Mouse (Mus musculus): ENCODE measurements at regions not wholly inside any gene's neighbourhood (a gene's known extent, or its start where the extent isn't known, plus 50 kb on each side); places are given as distances from the start of the nearest gene placed in this dataset.
"Not testable (repeated sequence)": the region's sequence is repeated elsewhere in the genome, so short reads cannot be mapped to it uniquely, and the experiment has no call there.

DNA sequence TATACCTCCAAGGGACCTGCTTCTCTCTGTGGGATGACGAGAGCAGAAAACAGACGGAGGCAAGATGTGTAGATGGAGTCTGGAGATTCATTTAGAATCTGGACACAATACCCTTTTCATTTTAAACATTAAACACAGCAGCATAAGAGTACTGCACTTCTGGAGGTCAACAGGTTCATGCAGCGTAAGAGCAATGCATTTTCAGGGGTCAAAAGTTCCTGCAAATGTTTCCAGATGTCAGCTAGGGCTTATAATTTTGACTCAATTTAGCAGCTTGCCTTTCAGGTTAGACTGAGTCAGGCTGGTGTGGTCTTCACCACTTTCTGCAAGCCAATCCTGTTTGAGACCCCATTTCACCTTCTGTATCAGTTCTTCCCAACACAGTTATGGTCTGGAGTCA lies 277.9 kb downstream of the Hace1 start:
- DNase-seq (ENCODE audit: low read depth, low spot score), result peak; percentile 64

GRCm38 (mm10) chr10:45859137-45859536 lies 281.5 kb downstream of the Hace1 start:
- DNase-seq (ENCODE audit: low read depth, low spot score), result no peak

GRCm38 (mm10) chr10:45859909-45860308 lies 282.3 kb downstream of the Hace1 start:
- DNase-seq (ENCODE audit: low read depth, low spot score), result no peak

- DNase-seq (ENCODE audit: low read depth, low spot score), result no peak
These were observed 283.1 kb downstream of the Hace1 start for GRCm38 (mm10) chr10:45860696-45861095.

- no peak for DNase-seq (ENCODE audit: low read depth, low spot score)
These were observed 288.2 kb downstream of the Hace1 start for GRCm38 (mm10) chr10:45865793-45866192.

GRCm38 (mm10) chr10:45866860-45867259 lies 289.2 kb downstream of the Hace1 start:
- no peak for DNase-seq (ENCODE audit: low read depth, low spot score)

DNA sequence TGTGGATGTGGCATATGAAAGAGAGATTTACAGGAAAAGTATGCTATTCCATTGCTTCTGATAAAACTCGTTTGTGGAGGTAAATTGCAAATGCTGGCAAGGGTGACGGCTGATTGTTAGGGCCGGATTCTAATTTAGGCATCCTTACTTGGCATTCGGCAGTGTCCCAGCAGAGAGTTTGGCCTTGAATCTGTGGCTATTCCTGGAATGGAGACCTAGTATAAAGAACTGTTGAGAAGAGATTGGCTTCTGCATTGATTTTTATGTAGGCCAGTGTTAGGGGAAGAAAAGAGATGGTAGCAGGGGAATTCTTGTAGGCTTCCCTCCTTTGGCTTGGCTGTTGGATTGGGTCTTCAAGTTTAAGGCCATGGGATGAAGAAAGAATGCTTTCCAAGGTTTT lies 293.4 kb downstream of the Hace1 start:
- no peak for DNase-seq (ENCODE audit: low read depth, low spot score)

- no peak for DNase-seq (ENCODE audit: low read depth, low spot score)
These were observed 294.6 kb downstream of the Hace1 start for GRCm38 (mm10) chr10:45872007-45872890.

DNA sequence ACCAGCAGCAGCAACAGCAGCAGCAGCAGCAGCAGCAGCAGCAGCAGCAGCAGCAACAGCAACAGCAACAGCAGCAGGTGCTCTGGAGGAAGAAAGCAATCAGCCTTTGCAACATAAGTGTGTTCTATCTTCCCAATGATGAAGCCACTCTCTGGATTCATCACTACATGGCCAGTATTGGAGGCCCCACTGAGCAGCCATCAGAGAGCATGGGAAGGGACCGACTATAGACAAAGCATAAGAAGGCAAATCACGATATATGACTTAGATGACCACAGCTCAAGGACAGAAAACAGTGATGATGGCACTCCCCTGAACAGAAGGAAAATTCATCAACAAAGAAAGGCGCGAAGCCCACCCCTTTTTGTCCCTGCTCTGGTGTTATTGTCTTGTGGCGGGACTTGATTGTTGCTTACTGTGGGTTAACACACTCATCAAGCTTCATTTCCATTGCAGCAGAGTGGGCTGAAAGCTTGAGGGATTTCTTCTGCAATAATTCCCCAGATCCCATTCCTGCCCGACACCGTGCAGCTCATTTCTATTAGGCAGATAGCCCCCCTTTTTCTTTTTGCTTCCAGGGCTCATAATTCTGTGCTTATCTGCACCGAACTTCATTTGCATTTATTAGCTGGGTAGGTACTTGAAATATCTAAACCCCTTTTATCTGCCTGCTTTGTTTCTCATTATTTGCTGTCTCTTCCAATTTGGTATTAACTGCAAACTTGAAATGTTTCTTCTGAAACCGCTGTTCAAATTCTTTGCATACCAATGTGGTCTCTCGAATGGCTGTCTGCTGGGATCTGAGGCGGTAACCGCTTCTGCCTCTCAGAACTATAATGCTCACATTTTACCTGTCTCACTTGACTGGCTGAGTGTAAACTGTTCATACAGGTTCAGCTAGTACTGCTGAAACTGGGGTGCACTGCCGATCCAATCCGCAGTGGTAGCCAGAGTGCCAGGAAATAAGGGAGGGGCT lies 296.5 kb downstream of the Hace1 start:
- no peak for DNase-seq (ENCODE audit: low read depth, low spot score)

DNA sequence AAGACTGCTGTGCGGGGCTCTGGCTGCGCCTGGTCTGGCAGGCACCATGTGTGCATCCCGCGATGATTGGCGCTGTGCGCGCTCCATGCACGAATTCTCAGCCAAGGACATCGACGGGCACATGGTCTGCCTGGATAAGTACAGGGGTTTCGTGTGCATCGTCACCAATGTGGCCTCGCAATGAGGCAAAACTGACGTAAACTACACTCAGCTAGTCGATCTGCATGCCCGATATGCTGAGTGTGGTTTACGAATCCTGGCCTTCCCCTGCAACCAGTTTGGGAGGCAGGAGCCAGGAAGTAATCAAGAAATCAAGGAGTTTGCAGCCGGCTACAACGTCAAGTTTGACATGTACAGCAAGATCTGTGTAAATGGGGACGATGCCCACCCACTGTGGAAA lies 297.7 kb downstream of the Hace1 start:
- not testable (repeated sequence) for DNase-seq (ENCODE audit: low read depth, low spot score)

DNA sequence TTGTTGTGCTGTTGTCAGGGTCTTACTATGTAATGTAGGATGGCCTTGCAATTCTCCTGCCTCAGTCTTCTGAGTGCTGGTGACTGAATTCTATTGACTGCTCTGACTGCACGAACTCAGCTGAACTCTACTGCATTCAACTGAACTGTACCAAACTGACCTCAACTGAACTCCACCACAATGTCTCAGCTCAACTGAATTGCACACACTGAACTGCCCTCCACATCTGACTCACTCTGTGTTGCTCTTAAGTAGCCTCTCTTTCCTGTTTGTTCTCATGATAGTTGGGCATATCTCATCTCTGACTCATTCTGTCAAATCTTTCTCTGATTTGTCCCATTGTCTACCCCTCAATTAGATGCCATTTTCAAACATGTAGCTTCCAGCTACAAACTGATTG lies 306.1 kb downstream of the Hace1 start:
- no peak for DNase-seq (ENCODE audit: low read depth, low spot score)

GRCm38 (mm10) chr10:45886636-45887035 lies 309.0 kb downstream of the Hace1 start:
- peak; percentile 58 for DNase-seq (ENCODE audit: low read depth, low spot score)

DNA sequence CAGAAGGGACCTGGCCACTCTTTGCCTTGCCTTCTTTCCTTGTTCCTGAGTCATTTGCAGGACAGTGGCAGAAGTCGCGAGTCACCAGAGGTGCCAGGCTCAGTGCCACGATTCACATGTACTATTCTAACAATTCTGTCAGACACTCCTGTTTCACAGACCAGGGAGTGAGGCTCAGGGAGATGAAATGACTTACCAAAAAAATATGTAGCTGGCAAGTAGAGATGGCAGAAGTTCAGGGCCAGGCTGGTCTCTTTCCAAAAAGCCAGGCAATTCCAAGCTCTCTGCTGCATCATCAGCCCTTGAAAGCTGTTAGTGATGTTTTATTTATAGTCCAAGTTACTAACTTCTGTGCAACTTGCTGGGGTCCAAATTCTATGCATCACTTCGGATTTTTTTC lies 311.2 kb downstream of the Hace1 start:
- DNase-seq (ENCODE audit: low read depth, low spot score), result no peak

DNA sequence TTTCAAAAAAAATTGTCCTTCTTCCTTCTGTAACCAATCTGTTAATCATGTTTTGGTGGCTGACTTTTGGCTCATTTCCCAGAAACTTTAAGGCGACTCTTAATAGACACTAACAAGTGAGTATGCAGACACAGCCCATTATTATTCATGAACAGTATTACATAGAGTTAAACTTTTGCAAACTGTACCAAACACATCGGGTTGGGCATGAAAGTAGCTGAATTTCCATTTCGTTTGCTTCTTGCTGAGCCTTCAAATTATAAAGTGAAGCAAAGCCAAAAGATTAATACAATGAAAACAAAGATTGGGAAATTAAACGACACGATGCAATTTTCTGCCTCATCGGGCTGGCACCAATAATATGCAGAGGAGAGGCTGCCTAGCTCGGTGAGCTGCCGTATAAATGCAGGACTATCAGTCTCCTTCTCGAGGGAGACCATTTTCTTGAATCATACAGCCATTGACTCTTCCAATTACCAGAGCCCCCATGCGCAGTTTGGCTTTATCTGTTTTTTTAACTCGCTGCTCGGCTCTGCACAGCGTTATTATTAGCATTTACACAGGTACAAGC lies 311.8 kb downstream of the Hace1 start:
- no peak for DNase-seq (ENCODE audit: low read depth, low spot score)

DNA sequence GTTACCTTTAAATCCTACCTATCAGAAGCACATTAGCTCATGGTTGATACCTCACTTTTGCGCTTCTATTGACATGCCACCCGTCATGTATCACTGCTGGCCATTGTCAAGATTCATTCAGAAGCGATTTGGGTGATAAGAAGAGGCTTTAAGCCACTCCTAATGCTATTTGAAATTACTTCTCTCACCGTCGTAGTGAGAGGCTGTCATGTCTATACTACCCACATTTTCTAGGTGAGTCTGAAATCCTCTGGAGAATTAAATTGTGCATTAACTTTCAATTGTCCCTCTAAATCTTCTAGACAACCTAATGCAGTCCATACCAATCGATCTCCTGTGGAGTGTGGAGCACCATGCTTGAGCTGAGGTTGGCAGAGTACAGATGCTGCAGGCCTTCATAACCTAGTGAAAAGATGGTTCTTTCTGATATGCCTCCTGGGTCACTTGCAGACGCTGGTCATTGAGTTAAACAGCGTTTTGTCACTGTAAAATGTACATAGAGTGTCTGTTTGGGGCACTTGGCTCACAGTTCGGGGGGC lies 312.5 kb downstream of the Hace1 start:
- DNase-seq (ENCODE audit: low read depth, low spot score), result no peak

GRCm38 (mm10) chr10:45892464-45892863 lies 314.8 kb downstream of the Hace1 start:
- DNase-seq (ENCODE audit: low read depth, low spot score), result peak; percentile 52

DNA sequence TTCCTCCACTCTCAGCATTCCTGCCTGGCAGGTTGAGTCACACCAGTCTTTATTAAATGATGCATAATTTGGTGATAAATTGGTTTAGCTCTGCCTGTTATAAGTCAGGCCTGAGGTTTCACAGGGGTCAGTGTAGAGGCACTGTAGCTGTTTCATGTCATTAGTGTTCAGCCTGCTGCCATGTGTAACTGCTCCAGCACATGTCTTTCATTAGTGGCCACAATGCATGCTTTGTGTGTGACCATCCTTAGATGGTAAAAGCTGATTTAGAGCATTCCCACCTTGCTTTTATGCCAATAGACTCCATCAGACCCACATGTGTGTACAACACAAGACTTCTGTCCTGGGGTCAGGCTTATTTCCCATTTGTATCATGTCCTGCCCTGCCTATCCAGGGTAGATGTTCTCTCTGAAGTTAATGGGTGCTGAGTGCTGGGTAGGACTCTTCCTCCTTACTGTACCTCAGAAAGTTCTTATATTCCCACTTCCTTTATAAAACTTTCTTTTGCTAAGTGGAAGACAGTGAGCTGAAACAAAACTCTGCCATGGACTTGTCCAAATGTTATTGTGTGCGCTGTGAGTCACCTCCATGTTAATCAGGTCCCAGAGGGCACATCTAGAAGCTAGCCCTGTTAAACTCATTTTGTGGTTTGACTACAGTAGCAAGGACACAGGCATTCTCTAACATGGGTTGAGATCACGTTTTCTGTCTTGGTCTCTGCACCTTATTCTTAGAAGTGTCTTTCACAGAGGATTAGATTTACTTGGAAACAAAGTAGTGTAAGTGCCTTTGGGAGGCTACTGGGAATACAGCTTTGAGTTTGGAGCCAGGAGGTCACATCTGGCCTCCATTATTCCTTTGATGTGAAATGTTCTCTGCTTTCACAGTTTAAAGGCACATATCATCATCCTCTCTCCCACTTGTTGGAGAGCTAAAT lies 316.5 kb downstream of the Hace1 start:
- peak; percentile 93 for DNase-seq (ENCODE audit: low read depth, low spot score)

DNA sequence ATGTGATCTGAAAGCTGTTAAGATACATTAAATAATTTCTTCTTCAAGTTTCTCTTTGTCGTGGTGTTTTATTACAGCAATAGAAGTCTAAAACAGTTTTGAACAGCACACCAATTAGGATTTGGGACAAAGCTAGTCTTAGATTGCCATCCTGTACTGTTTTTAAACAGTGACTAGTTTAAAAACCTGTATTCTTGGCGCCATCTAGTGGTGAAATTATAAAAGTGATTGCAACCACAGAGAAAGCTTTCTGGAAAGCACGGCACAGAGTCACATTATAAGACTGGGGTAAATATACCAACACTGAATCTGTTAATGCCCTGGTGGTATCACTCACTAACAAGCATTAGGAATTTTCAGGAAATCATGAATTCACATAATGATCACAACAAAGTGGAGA lies 339.3 kb downstream of the Hace1 start:
- DNase-seq (ENCODE audit: low read depth, low spot score), result peak; percentile 55

DNA sequence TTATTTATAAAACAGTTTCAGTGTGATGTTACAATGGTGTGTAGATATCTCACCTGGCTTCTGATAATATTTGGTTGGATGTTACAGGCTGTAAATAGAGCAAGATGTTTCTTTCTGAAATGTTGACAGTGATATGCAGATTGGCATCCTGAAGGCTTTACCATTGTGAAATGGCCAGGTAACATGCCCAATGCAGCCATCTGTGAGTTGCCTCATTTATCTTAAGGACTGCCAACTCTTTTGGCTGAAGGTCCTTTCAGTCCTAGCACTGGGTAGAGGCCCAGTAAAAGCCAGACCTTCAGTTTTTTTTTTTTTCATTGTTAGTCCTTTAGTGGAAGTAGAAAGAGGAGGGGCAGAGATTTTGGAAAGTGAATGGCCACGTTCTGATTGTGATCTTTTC lies 348.1 kb downstream of the Hace1 start:
- DNase-seq (ENCODE audit: low read depth, low spot score), result no peak

DNA sequence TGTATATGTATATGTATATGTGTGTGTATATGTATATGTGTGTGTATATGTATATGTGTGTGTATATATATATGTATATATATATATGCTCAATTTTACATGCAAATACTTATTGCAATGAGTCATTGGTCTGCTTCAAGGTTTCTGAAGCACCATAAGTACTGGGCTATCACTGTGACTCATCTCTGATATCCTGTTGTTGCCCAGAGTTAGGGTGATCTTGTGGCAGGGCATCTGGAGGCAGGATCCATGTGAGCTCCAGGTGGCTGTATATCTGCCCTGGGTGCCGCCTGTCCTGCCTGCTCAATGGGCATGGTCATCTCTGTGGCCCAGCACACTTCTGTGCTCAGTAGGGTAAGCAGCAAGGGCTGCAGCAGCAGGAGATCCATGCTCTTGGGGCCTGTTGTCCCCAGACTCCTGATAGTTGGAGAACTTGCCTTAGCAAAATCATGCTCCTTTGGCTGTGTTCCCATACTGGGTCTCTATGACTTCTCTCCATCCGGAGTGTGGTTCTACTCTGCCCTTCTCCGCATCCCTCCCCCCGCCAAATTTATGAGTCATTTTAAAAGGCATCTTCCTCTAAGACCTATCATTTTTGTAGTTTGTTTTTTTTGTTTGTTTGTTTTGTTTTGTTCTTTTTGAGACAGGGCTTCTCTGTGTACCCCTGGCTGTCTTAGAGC lies 356.1 kb downstream of the Hace1 start:
- no peak for DNase-seq (ENCODE audit: low read depth, low spot score)
